Mouse (Mus musculus) G1E (cell line): ENCODE data around the gene Pcnx4. TPM values are rescaled to one million over a fixed set of nuclear protein-coding genes. Genes with fewer than 3 reads are reported as not detected.

Source experiments
- ATAC-seq: 2 replicates; pipeline ENCODE4 v1.8.0; 2016; ENCODE audit warnings: mild to moderate bottlenecking; ENCODE audit not compliant: insufficient number of reproducible peaks, poor library complexity, low FRiP score, severe bottlenecking; ENCODE audit errors: extremely low read depth
- DNase-seq: peaks from one replicate; pipeline ENCODE4 v3.0.0; 2012; ENCODE audit warnings: low spot score
- H3K27me3 ChIP-seq: 2 replicates; pipeline ENCODE4 v1.6.1; 2012; ENCODE audit warnings: mild to moderate bottlenecking, low read length, inconsistent platforms; ENCODE audit not compliant: insufficient read depth
- H3K36me3 ChIP-seq: replicated peaks from 2 replicates; pipeline ENCODE3; 2012; ENCODE audit warnings: mild to moderate bottlenecking, inconsistent platforms
- H3K4me1 ChIP-seq: 2 replicates; pipeline ENCODE4 v1.6.1; 2012; ENCODE audit warnings: low read depth, low read length, inconsistent platforms, mixed read lengths; ENCODE audit not compliant: insufficient read depth
- H3K4me3 ChIP-seq: 2 replicates; pipeline ENCODE4 v1.5.1; 2012; ENCODE audit warnings: low read depth, mild to moderate bottlenecking, inconsistent platforms, low read length, moderate library complexity, mixed read lengths
- H3K9me3 ChIP-seq: replicated peaks from 2 replicates; pipeline ENCODE4 v1.6.1; 2012; ENCODE audit warnings: inconsistent platforms
- CTCF ChIP-seq: IDR thresholded peaks from 2 replicates; pipeline ENCODE4 v1.5.1; 2012; ENCODE audit warnings: low read depth, low read length, inconsistent platforms, mixed read lengths
- GATA1 ChIP-seq: IDR thresholded peaks from 2 replicates; pipeline ENCODE4 v1.6.1; 2012; ENCODE audit warnings: borderline replicate concordance, low read length, inconsistent platforms, mixed read lengths
- GATA2 ChIP-seq: IDR thresholded peaks from 2 replicates; pipeline ENCODE4 v1.6.1; 2012; ENCODE audit warnings: low read depth, low read length, inconsistent platforms, borderline replicate concordance
- POLR2AphosphoS5 ChIP-seq: IDR thresholded peaks from 2 replicates; pipeline ENCODE4 v1.6.1; 2012; ENCODE audit warnings: low read depth, low read length, inconsistent platforms; ENCODE audit not compliant: insufficient replicate concordance
- TAL1 ChIP-seq: conservative IDR thresholded peaks from 2 replicates; pipeline ENCODE4 v1.6.1; 2012; ENCODE audit warnings: low read depth, low read length, inconsistent platforms, mixed read lengths
- polyA plus RNA-seq: library from polyadenylated mRNA; stranded (reverse); fragments of >175 nt; gene quantifications from 2 replicates; pipeline ENCODE4 v1.2.3, GENCODE M21; 2012
- total RNA-seq, 2 experiments: library from RNA; stranded (forward) in 1 of 2; stranded (reverse) in 1 of 2; fragments of 200-1000 nt in 1 of 2; fragments of >200 nt in 1 of 2; fragmentation: Nextera tagmentation in 1 of 2; gene quantifications; 2 replicates each; pipeline ENCODE4 v1.2.3; 2014 to 2017

Pcnx4 gene
- total RNA-seq (2014; fragmentation: Nextera tagmentation) = 12.8 and 12.9 TPM in 2 replicates
- total RNA-seq (2017) = 4.5 and 5.6 TPM in 2 replicates
- polyA plus RNA-seq = 1.7 and 2.1 TPM in 2 replicates

GRCm38 (mm10) chr12:72536021-72536597, at the start of gene Pcnx4:
TSS of gene Pcnx4 (plus strand) at chr12:72536383.
- no peaks in the 10 kb centered on the region for H3K9me3 ChIP-seq

DNA sequence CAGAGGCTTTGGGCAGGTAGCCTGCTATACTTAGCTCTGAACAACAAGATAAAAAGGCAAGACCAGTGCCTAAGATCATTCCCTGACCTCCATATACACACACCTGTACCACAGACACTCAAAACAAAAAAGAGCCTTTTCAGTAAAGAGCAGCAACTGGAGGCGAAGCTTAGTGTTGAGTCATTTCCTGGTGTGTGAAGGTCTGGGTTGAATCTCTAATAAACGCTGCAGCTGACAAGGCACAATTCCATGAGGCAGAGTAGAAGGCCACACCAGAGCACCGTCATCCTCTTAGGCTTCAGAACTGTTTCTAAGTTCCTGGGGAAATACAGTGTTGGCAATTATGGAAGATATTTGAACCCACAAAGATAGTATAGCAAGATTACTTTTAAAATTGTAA, 48.7 kb upstream of the Pcnx4 start:
- no peak for TF ChIP-seq GATA1
- TF ChIP-seq POLR2AphosphoS5 = no peak
- TF ChIP-seq GATA2 = no peak
- no peak for TF ChIP-seq CTCF
- no peak for TF ChIP-seq TAL1
- Histone ChIP-seq H3K9me3 (no peaks in the 10 kb centered on the region), H3K4me1 (0 out of 2 replicates have a peak, but pooled peaks cover 2% of the 10 kb centered on the region), H3K4me3 (no peak overlapping the region), H3K27me3 (no peaks in the 10 kb centered on the region), H3K36me3 (no peaks in the 10 kb centered on the region)
- DNase-seq (no peak), ATAC-seq (no peak)

More at GRCm38 (mm10) chr12:72536021-72536597, at the start of gene Pcnx4:
- ATAC-seq (peak; percentile 99), DNase-seq (peak; percentile 95)
- Histone ChIP-seq H3K4me1 (peaks cover 27% of the 10 kb centered on the region), H3K4me3 (peak within 1 kb of the TSS; percentile 79), H3K36me3 (peaks cover 9% of the 10 kb centered on the region), H3K27me3 (0 out of 2 replicates have a peak, but pooled peaks cover 3% of the 10 kb centered on the region)
- no peak for TF ChIP-seq GATA2
- TF ChIP-seq TAL1 = no peak
- no peak for TF ChIP-seq POLR2AphosphoS5
- no peak for TF ChIP-seq CTCF
- no peak for TF ChIP-seq GATA1

DNA sequence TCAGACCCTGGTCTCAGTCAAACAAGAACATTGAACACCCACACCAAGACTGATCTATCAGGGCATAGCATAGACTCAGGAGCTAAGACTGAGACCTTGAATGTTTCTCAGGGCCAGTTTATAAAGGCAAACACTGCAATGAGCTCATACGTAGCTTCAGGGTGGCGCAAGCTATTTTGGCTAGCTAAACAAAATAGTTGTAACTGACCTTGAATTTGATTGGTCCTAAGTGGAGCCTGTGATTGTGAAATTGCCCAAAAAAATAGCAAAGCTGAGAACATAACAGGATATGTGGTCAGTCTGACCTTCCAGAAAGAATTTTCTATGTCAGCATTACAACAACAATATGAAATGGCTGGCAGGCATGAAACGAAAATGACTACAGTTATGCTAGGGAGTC, 46.2 kb upstream of the Pcnx4 start:
- no peak overlapping the region for H3K4me3 ChIP-seq
- ATAC-seq = no peak

GRCm38 (mm10) chr12:72491063-72491719, 45.0 kb upstream of the Pcnx4 start:
- H3K36me3 ChIP-seq = no peaks in the 10 kb centered on the region
- no peaks in the 10 kb centered on the region for H3K4me1 ChIP-seq

More for the DNA sequence above, 46.2 kb upstream of the Pcnx4 start:
- TF ChIP-seq POLR2AphosphoS5 = no peak
- no peaks in the 10 kb centered on the region for H3K4me1 ChIP-seq
- peaks cover 6% of the 10 kb centered on the region; the same call in 1 of the 2 replicates for H3K27me3 ChIP-seq
- no peak for DNase-seq
- H3K36me3 ChIP-seq = no peaks in the 10 kb centered on the region
- H3K9me3 ChIP-seq = no peaks in the 10 kb centered on the region

GRCm38 (mm10) chr12:72496866-72497600, 39.1 kb upstream of the Pcnx4 start:
- TF ChIP-seq GATA2 = no peak
- TF ChIP-seq TAL1 = no peak
- TF ChIP-seq CTCF = no peak
- TF ChIP-seq POLR2AphosphoS5 = no peak
- no peak for TF ChIP-seq GATA1
- H3K27me3 ChIP-seq = peaks cover 6% of the 10 kb centered on the region; the same call in 1 of the 2 replicates
- no peaks in the 10 kb centered on the region for H3K4me1 ChIP-seq
- no peaks in the 10 kb centered on the region for H3K9me3 ChIP-seq
- no peak for DNase-seq
- no peak overlapping the region for H3K4me3 ChIP-seq
- H3K36me3 ChIP-seq = no peaks in the 10 kb centered on the region
- ATAC-seq = no peak

More at GRCm38 (mm10) chr12:72491063-72491719, 45.0 kb upstream of the Pcnx4 start:
- H3K27me3 ChIP-seq = peaks cover 6% of the 10 kb centered on the region; the same call in 1 of the 2 replicates
- H3K4me3 ChIP-seq = no peak overlapping the region
- ATAC-seq = no peak
- DNase-seq = no peak
- no peaks in the 10 kb centered on the region for H3K9me3 ChIP-seq
- TF ChIP-seq TAL1 = no peak
- no peak for TF ChIP-seq POLR2AphosphoS5
- TF ChIP-seq GATA1 = no peak
- TF ChIP-seq CTCF = no peak
- no peak for TF ChIP-seq GATA2

DNA sequence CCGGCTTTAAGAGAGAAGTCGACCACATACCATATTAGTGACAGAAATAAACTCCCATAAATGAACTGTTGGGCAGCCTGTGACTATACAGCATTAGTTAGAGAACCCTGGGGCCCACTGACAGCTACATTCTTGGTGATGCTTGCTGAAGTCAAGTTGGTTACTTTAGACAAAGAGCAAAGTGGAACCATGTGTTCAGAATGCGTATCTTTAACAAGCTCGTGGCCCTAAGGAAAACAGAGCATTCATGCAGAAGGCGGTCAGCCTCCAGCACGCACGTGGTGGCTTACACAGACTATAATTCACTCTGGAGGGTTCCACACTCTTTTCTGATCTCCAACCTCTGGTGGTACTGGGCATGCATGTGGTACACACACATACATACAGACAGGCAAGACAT, 26.6 kb upstream of the Pcnx4 start:
- DNase-seq (no peak), ATAC-seq (no peak)
- H3K4me3 ChIP-seq = no peak overlapping the region
- no peaks in the 10 kb centered on the region for H3K9me3 ChIP-seq
- H3K36me3 ChIP-seq = no peaks in the 10 kb centered on the region
- H3K27me3 ChIP-seq = peaks cover 28% of the 10 kb centered on the region
- H3K4me1 ChIP-seq = no peaks in the 10 kb centered on the region
- TF ChIP-seq TAL1 = no peak
- no peak for TF ChIP-seq POLR2AphosphoS5
- no peak for TF ChIP-seq GATA1
- no peak for TF ChIP-seq GATA2
- TF ChIP-seq CTCF = no peak
